Mouse (Mus musculus) MEL (cell line): ENCODE results near the gene Preb. TPM values are rescaled to one million over a fixed set of nuclear protein-coding genes. Genes with fewer than 3 reads are reported as not detected.
A peak's percentile ranks its signal among the peaks of the same experiment; 100 is the strongest.

ENCODE experiments used
- DNase-seq: peaks from one replicate; pipeline ENCODE4 v3.0.0; 2011; ENCODE audit warnings: low read depth, low spot score
- H3K27ac ChIP-seq: 2 replicates; pipeline ENCODE4 v1.5.1; 2012; ENCODE audit warnings: low read depth, mild to moderate bottlenecking, control low read depth, low read length, moderate library complexity; ENCODE audit not compliant: control insufficient read depth
- H3K27me3 ChIP-seq, 2 experiments: fragments of 150-350 bp in 1 of 2; sonication (generic) in 1 of 2; 2 replicates each; pipeline ENCODE4 v1.6.1; 2012; ENCODE audit warnings: low read length in 2 of 2, mild to moderate bottlenecking in 2 of 2, improper control_type of control experiment in 1 of 2, moderate library complexity in 1 of 2; ENCODE audit not compliant: insufficient read depth in 2 of 2, control insufficient read depth in 1 of 2
- H3K36me3 ChIP-seq, 2 experiments: 2 replicates each; pipeline ENCODE4 v1.6.1; 2012 to 2014; ENCODE audit warnings: low read length in 2 of 2, improper control_type of control experiment in 1 of 2, inconsistent platforms in 1 of 2, mild to moderate bottlenecking in 1 of 2; ENCODE audit not compliant: insufficient read depth in 2 of 2, control insufficient read depth in 1 of 2
- H3K4me1 ChIP-seq, 2 experiments: fragments of 150-350 bp in 1 of 2; sonication (generic) in 1 of 2; 2 replicates each; pipeline ENCODE4 v1.6.1; 2012; ENCODE audit warnings: low read length in 2 of 2, improper control_type of control experiment in 1 of 2, mild to moderate bottlenecking in 1 of 2; ENCODE audit not compliant: insufficient read depth in 2 of 2, control insufficient read depth in 1 of 2
- H3K4me3 ChIP-seq, 2 experiments: fragments of 150-350 bp in 1 of 2; sonication (generic) in 1 of 2; 2 replicates each; pipeline ENCODE4 v1.5.1; 2012; ENCODE audit warnings: low read depth in 2 of 2, low read length in 2 of 2, mild to moderate bottlenecking in 2 of 2, moderate library complexity in 2 of 2, control low read depth in 1 of 2, improper control_type of control experiment in 1 of 2; ENCODE audit not compliant: control insufficient read depth in 1 of 2, insufficient read depth in 1 of 2
- H3K79me2 ChIP-seq: 2 replicates; pipeline ENCODE4 v1.6.1; 2012; ENCODE audit warnings: mild to moderate bottlenecking, low read length, moderate library complexity; ENCODE audit not compliant: control insufficient read depth, poor library complexity, insufficient read depth
- H3K9ac ChIP-seq: 2 replicates; pipeline ENCODE4 v1.6.1; 2012; ENCODE audit warnings: low read depth, mild to moderate bottlenecking, control low read depth, low read length, moderate library complexity; ENCODE audit not compliant: control insufficient read depth, poor library complexity, severe bottlenecking
- H3K9me3 ChIP-seq: fragments of 150-350 bp; sonication (generic); replicated peaks from 2 replicates; pipeline ENCODE4 v1.6.1; 2012; ENCODE audit warnings: mild to moderate bottlenecking, low read length, improper control_type of control experiment, moderate library complexity; ENCODE audit not compliant: insufficient read depth
- CHD1 ChIP-seq: IDR thresholded peaks from 2 replicates; pipeline ENCODE4 v1.6.1; 2012; ENCODE audit warnings: low read depth, mild to moderate bottlenecking, inconsistent platforms, low read length, improper control_type of control experiment
- CHD2 ChIP-seq: IDR thresholded peaks from 2 replicates; pipeline ENCODE4 v1.6.1; 2011; ENCODE audit warnings: low read length, improper control_type of control experiment
- CTCF ChIP-seq, 3 experiments: IDR thresholded peaks in 2 of 3; conservative IDR thresholded peaks in 1 of 3; 2 replicates each; pipeline ENCODE4 v1.5.1; 2011 to 2012; ENCODE audit warnings: low read length in 3 of 3, low read depth in 2 of 3, mild to moderate bottlenecking in 2 of 3, improper control_type of control experiment in 1 of 3, inconsistent platforms in 1 of 3, mixed read lengths in 1 of 3, moderate library complexity in 1 of 3; ENCODE audit not compliant: control insufficient read depth in 1 of 3, insufficient read depth in 1 of 3, poor library complexity in 1 of 3, severe bottlenecking in 1 of 3
- E2F4 ChIP-seq: IDR thresholded peaks from 2 replicates; pipeline ENCODE4 v1.6.1; 2011; ENCODE audit warnings: low read depth, low read length, improper control_type of control experiment, borderline replicate concordance
- EP300 ChIP-seq, 2 experiments: IDR thresholded peaks; 2 replicates each; pipeline ENCODE4 v1.6.1; 2011; ENCODE audit warnings: improper control_type of control experiment in 2 of 2, low read length in 2 of 2, low read depth in 1 of 2, mild to moderate bottlenecking in 1 of 2
- ETS1 ChIP-seq: IDR thresholded peaks from 2 replicates; pipeline ENCODE4 v1.6.1; 2012; ENCODE audit warnings: low read depth, mild to moderate bottlenecking, inconsistent platforms, low read length, improper control_type of control experiment, moderate library complexity
- GABPA ChIP-seq: IDR thresholded peaks from 2 replicates; pipeline ENCODE4 v1.6.1; 2012; ENCODE audit warnings: low read depth, mild to moderate bottlenecking, inconsistent platforms, low read length, improper control_type of control experiment, moderate library complexity
- HCFC1 ChIP-seq: IDR thresholded peaks from 2 replicates; pipeline ENCODE4 v1.6.1; 2012; ENCODE audit warnings: low read depth, mild to moderate bottlenecking, inconsistent platforms, low read length, improper control_type of control experiment, moderate library complexity
- JUND ChIP-seq: IDR thresholded peaks from 2 replicates; pipeline ENCODE4 v1.6.1; 2011; ENCODE audit warnings: low read depth, mild to moderate bottlenecking, improper control_type of control experiment, low read length
- MAFK ChIP-seq: IDR thresholded peaks from 2 replicates; pipeline ENCODE4 v1.6.1; 2011; ENCODE audit warnings: low read depth, mild to moderate bottlenecking, low read length, improper control_type of control experiment, borderline replicate concordance
- MAX ChIP-seq: IDR thresholded peaks from 2 replicates; pipeline ENCODE4 v1.6.1; 2011; ENCODE audit warnings: low read length, improper control_type of control experiment
- MAZ ChIP-seq: IDR thresholded peaks from 2 replicates; pipeline ENCODE4 v1.6.1; 2012; ENCODE audit warnings: low read depth, mild to moderate bottlenecking, inconsistent platforms, low read length, improper control_type of control experiment
- MEF2A ChIP-seq: IDR thresholded peaks from 2 replicates; pipeline ENCODE4 v1.6.1; 2014; ENCODE audit warnings: low read depth, mild to moderate bottlenecking, inconsistent platforms, low read length, improper control_type of control experiment; ENCODE audit not compliant: poor library complexity, insufficient replicate concordance, severe bottlenecking; ENCODE audit errors: extremely low read depth
- MYB ChIP-seq: IDR thresholded peaks from 2 replicates; pipeline ENCODE4 v1.6.1; 2011; ENCODE audit warnings: mild to moderate bottlenecking, low read depth, low read length, improper control_type of control experiment
- POLR2A ChIP-seq, 2 experiments: IDR thresholded peaks; 2 replicates each; pipeline ENCODE4 v1.6.1; 2011 to 2012; ENCODE audit warnings: low read length in 2 of 2, mild to moderate bottlenecking in 2 of 2, control low read depth in 1 of 2, improper control_type of control experiment in 1 of 2, low read depth in 1 of 2, moderate library complexity in 1 of 2; ENCODE audit not compliant: control insufficient read depth in 1 of 2, insufficient read depth in 1 of 2, poor library complexity in 1 of 2
- POLR2AphosphoS2 ChIP-seq: IDR thresholded peaks from 2 replicates; pipeline ENCODE4 v1.6.1; 2011; ENCODE audit warnings: low read length, improper control_type of control experiment
- POLR2AphosphoS5 ChIP-seq: IDR thresholded peaks from 2 replicates; pipeline ENCODE4 v1.6.1; 2012; ENCODE audit warnings: low read depth, borderline replicate concordance, mild to moderate bottlenecking, inconsistent platforms, low read length, moderate library complexity, mixed read lengths
- RCOR1 ChIP-seq: IDR thresholded peaks from 2 replicates; pipeline ENCODE4 v1.6.1; 2012; ENCODE audit warnings: low read depth, mild to moderate bottlenecking, inconsistent platforms, low read length, improper control_type of control experiment
- SIN3A ChIP-seq: IDR thresholded peaks from 2 replicates; pipeline ENCODE4 v1.6.1; 2012; ENCODE audit warnings: low read length, improper control_type of control experiment, inconsistent platforms
- TAL1 ChIP-seq: IDR thresholded peaks from 2 replicates; pipeline ENCODE4 v1.6.1; 2012; ENCODE audit warnings: mild to moderate bottlenecking, inconsistent platforms, low read length, moderate library complexity, mixed read lengths
- TBP ChIP-seq: IDR thresholded peaks from 2 replicates; pipeline ENCODE4 v1.8.0; 2011; ENCODE audit warnings: low read depth, low read length, improper control_type of control experiment
- ZC3H11A ChIP-seq: IDR thresholded peaks from 2 replicates; pipeline ENCODE4 v1.6.1; 2012; ENCODE audit warnings: low read depth, mild to moderate bottlenecking, inconsistent platforms, low read length, improper control_type of control experiment
- ZKSCAN1 ChIP-seq: IDR thresholded peaks from 2 replicates; pipeline ENCODE4 v1.6.1; 2012; ENCODE audit warnings: low read depth, mild to moderate bottlenecking, inconsistent platforms, low read length, improper control_type of control experiment, moderate library complexity
- ZMIZ1 ChIP-seq: IDR thresholded peaks from 2 replicates; pipeline ENCODE4 v1.6.1; 2012; ENCODE audit warnings: low read depth, mild to moderate bottlenecking, inconsistent platforms, low read length, improper control_type of control experiment, moderate library complexity
- polyA plus RNA-seq, 2 experiments: library from polyadenylated mRNA; stranded (reverse) in 1 of 2; unstranded in 1 of 2; fragments of >175 nt in 1 of 2; fragments of >200 nt in 1 of 2; gene quantifications; 2 replicates each; pipeline versions ENCODE4 v1.2.1 to v1.2.4; 2012; ENCODE audit warnings: low replicate concordance in 2 of 2, low read depth in 1 of 2; ENCODE audit not compliant: insufficient read length in 2 of 2, insufficient read depth in 1 of 2, missing spikeins in 1 of 2
- total RNA-seq: library from RNA; depleted of rRNA; stranded (reverse); fragments of 300-350 nt; gene quantifications from 2 replicates; pipeline ENCODE4 v1.2.3, GENCODE M21; 2012

Gene Preb
- total and polyA plus RNA-seq, 3 experiments = 143 to 247 TPM; not detected in 1

DNA sequence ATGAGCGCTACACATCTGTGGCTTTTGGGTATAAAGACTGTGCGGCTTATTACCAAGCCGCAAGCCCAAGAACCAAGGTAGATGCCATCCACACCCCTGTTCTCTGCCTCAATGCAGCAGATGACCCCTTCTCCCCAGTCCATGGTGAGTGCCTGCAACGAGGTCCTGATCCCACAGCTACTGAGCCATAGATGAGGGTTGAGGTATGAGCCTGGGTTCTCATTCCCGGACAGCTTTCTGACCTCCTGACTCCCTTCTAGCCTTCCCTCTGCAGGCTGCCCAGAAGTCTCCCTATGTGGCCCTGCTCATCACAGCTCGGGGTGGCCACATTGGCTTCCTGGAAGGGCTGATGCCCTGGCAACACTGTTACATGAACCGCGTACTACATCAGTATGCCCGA, 5.6 kb downstream of the Preb start:
- H3K27me3 ChIP-seq = no peaks in the 10 kb centered on the region
- DNase-seq = no peak
- no peak overlapping the region for H3K4me3 ChIP-seq
- H3K27ac ChIP-seq = no peak overlapping the region
- peaks cover 2 to 22% of the 10 kb centered on the region in 2 experiments; a peak in 3 of 4 replicates for H3K4me1 ChIP-seq
- H3K9me3 ChIP-seq = no peaks in the 10 kb centered on the region
- TF ChIP-seq E2F4 (no peak), ZKSCAN1 (no peak), MAX (no peak), POLR2AphosphoS2 (peak; percentile 55; the same call in 1 of the 2 replicates), MYB (no peak), CTCF (IDR thresholded peaks at IDR 0.05 in 2 of 3, conservative IDR thresholded peaks at IDR 0.05 in 1 of 3; ENCODE audit: control insufficient read depth in 1 of 3, insufficient read depth in 1 of 3, low read depth in 2 of 3, low read length in 3 of 3, poor library complexity in 1 of 3, severe bottlenecking in 1 of 3) (no peak), HCFC1 (no peak)
- H3K36me3 ChIP-seq = peaks cover 4 to 17% of the 10 kb centered on the region in 2 experiments; a peak in 3 of 4 replicates
- peaks cover 22% of the 10 kb centered on the region for H3K79me2 ChIP-seq
- H3K9ac ChIP-seq = no peak overlapping the region

DNA sequence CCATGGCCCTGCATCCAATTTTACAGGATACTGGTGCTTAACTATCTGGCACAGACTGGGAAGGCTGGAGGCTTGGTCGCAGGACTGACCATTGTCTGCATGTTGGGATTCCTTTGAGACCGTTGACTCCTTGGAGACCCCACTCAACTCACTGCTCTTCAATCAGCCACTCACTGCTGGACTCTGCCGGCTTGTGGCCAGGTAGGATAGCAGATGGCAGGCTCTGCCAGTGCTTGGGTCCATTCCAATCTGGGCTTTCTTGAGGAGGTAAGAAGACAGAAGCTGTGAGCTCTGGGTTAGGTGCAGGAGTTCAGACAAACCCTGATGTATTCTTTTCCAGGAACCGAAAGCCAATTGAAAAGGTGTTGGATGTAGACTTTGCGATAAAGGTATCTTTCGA, 6.1 kb downstream of the Preb start:
- TF ChIP-seq ZMIZ1 (no peak), POLR2AphosphoS5 (no peak), CHD2 (no peak), ZC3H11A (no peak), EP300 (IDR thresholded peaks at IDR 0.05; ENCODE audit: low read depth in 1 of 2, low read length in 2 of 2) (no peak), MAFK (no peak)
- no peak for DNase-seq
- Histone ChIP-seq H3K4me3 (no peak overlapping the region), H3K27ac (no peak overlapping the region), H3K79me2 (peaks cover 18% of the 10 kb centered on the region), H3K36me3 (peaks cover 4 to 16% of the 10 kb centered on the region in 2 experiments; a peak in 3 of 4 replicates), H3K9me3 (no peaks in the 10 kb centered on the region), H3K9ac (no peak overlapping the region), H3K27me3 (no peaks in the 10 kb centered on the region), H3K4me1 (peaks cover 2 to 22% of the 10 kb centered on the region in 2 experiments; a peak in 3 of 4 replicates)

DNA sequence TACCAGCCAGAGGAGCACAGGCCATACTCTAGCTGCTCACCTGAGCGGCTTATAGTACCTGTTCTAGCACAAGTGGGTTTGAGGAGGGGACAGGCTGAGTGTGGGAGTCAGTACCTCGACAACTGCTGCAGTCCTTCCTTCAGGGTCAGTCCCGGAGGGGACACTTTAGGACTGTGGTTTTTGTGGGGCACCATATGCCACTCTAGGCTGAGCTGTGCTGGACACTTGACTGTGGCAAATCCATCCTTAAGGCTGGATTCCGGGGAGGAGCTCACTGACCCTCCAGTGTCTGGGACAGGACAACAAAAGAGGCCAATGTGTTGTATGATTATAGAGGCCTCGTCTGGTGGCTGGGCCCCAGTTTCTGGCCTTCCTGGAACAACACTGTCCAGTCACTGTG, 7.6 kb downstream of the Preb start:
- no peak overlapping the region for H3K27ac ChIP-seq
- H3K79me2 ChIP-seq = peaks cover 3% of the 10 kb centered on the region; the same call in 1 of the 2 replicates
- DNase-seq = no peak
- peaks cover 3 to 7% of the 10 kb centered on the region in 2 experiments; a peak in 3 of 4 replicates for H3K36me3 ChIP-seq
- H3K4me3 ChIP-seq = no peak overlapping the region
- no peaks in the 10 kb centered on the region for H3K9me3 ChIP-seq
- H3K4me1 ChIP-seq = peaks cover 2 to 14% of the 10 kb centered on the region in 2 experiments; a peak in 3 of 4 replicates
- no peak overlapping the region for H3K9ac ChIP-seq
- H3K27me3 ChIP-seq = no peaks in the 10 kb centered on the region
- no peak for TF ChIP-seq E2F4
- no peak for TF ChIP-seq HCFC1
- no peak for TF ChIP-seq MAZ
- TF ChIP-seq JUND = no peak
- TF ChIP-seq TAL1 = no peak
- no peak for TF ChIP-seq ZC3H11A
- TF ChIP-seq GABPA = no peak
- no peak for TF ChIP-seq MEF2A
- no peak for TF ChIP-seq CHD2
- no peak for TF ChIP-seq CTCF (IDR thresholded peaks at IDR 0.05 in 2 of 3, conservative IDR thresholded peaks at IDR 0.05 in 1 of 3; ENCODE audit: control insufficient read depth in 1 of 3, insufficient read depth in 1 of 3, low read depth in 2 of 3, low read length in 3 of 3, poor library complexity in 1 of 3, severe bottlenecking in 1 of 3)
- no peak for TF ChIP-seq RCOR1
- no peak for TF ChIP-seq TBP
- no peak for TF ChIP-seq ETS1
- TF ChIP-seq POLR2A (IDR thresholded peaks at IDR 0.05; ENCODE audit: control insufficient read depth in 1 of 2, insufficient read depth in 1 of 2, low read depth in 1 of 2, low read length in 2 of 2, poor library complexity in 1 of 2) = peak in 1 of 2 experiments; percentile 42; a peak in 2 of 4 replicates
- TF ChIP-seq SIN3A = no peak
- no peak for TF ChIP-seq CHD1
- peak; percentile 61; the same call in 1 of the 2 replicates for TF ChIP-seq ZMIZ1
